Mouse (Mus musculus): ENCODE results near the gene Tmem198b. TPM values are rescaled to one million over a fixed set of nuclear protein-coding genes. Genes with fewer than 3 reads are reported as not detected.

The Tmem198b gene
- polyA plus RNA-seq, 1 experiment from 2014 or later, result 18.9 TPM

- Histone ChIP-seq H3K4me3 (ENCODE audit: low read depth, low read length) (no peak overlapping the region), H3K27me3 (ENCODE audit: control insufficient read depth, insufficient read depth, low read length) (no peaks in the 10 kb centered on the region), H3K9ac (ENCODE audit: low read length) (no peak overlapping the region), H3K4me2 (ENCODE audit: low read depth, severe bottlenecking) (no peak overlapping the region), H3K36me3 (ENCODE audit: control insufficient read depth, insufficient read depth, low read length) (no peaks in the 10 kb centered on the region), H3K4me1 (ENCODE audit: control insufficient read depth, insufficient read depth, low read length) (no peaks in the 10 kb centered on the region), H3K9me3 (ENCODE audit: control insufficient read depth, low read length) (no peaks in the 10 kb centered on the region), H3K27ac (replicated peaks; ENCODE audit: low read depth, low read length) (no peak overlapping the region)
- no peak for DNase-seq (ENCODE audit: low spot score)
- ATAC-seq (ENCODE audit: insufficient number of reproducible peaks, low FRiP score, low TSS enrichment, low read depth), result no peak
- 81% methylated on average over 2 of the region's 2 CpGs for WGBS
These were observed 31.3 kb downstream of the Tmem198b start for GRCm38 (mm10) chr10:128772895-128773294.

Other genes starting within 250 kb of the Tmem198b start
- gene Pa2g4, start 238.4 kb downstream of the Tmem198b start, polyA plus RNA-seq (2014; fragmentation: Nextera tagmentation; extraction: Ambion mirVana), result 274 and 289 TPM in 2 replicates
- gene Erbb3, start 214.7 kb downstream of the Tmem198b start, polyA plus RNA-seq (2014; fragmentation: Nextera tagmentation; extraction: Ambion mirVana), result 7.6 and 8.1 TPM in 2 replicates
- 831 and 876 TPM in 2 replicates for gene Rps26, start 177.6 kb downstream of the Tmem198b start, polyA plus RNA-seq (2014; fragmentation: Nextera tagmentation; extraction: Ambion mirVana)
- 3.2 and 3.4 TPM in 2 replicates for gene Ikzf4, start 158.4 kb downstream of the Tmem198b start, polyA plus RNA-seq (2014; fragmentation: Nextera tagmentation; extraction: Ambion mirVana)
- gene Suox, start 130.3 kb downstream of the Tmem198b start, polyA plus RNA-seq (2014; fragmentation: Nextera tagmentation; extraction: Ambion mirVana), result 12.2 and 12.3 TPM in 2 replicates
- 62.4 and 62.5 TPM in 2 replicates for gene Rab5b, start 108.1 kb downstream of the Tmem198b start, polyA plus RNA-seq (2014; fragmentation: Nextera tagmentation; extraction: Ambion mirVana)
- gene Pmel, start 100.2 kb downstream of the Tmem198b start, polyA plus RNA-seq (2014; fragmentation: Nextera tagmentation; extraction: Ambion mirVana), result 0.34 and 0.87 TPM in 2 replicates
- 151 TPM in 2 replicates for gene Cdk2, start 99.3 kb downstream of the Tmem198b start, polyA plus RNA-seq (2014; fragmentation: Nextera tagmentation; extraction: Ambion mirVana)
- 5.4 and 6.5 TPM in 2 replicates for gene Dgka, start 59.5 kb downstream of the Tmem198b start, polyA plus RNA-seq (2014; fragmentation: Nextera tagmentation; extraction: Ambion mirVana)
- gene Pym1, start 56.5 kb downstream of the Tmem198b start, polyA plus RNA-seq (2014; fragmentation: Nextera tagmentation; extraction: Ambion mirVana), result 49.4 and 52.4 TPM in 2 replicates
- gene Mmp19, start 13.5 kb downstream of the Tmem198b start, polyA plus RNA-seq (2014; fragmentation: Nextera tagmentation; extraction: Ambion mirVana), result 0.35 and 0.55 TPM in 2 replicates
- gene Dnajc14, start 308 bp downstream of the Tmem198b start, polyA plus RNA-seq (2014; fragmentation: Nextera tagmentation; extraction: Ambion mirVana), result 33.3 and 37.8 TPM in 2 replicates
- 285 and 295 TPM in 2 replicates for gene Sarnp, start 13.0 kb upstream of the Tmem198b start, polyA plus RNA-seq (2014; fragmentation: Nextera tagmentation; extraction: Ambion mirVana)
- 51.8 and 54.5 TPM in 2 replicates for gene Ormdl2, start 17.3 kb upstream of the Tmem198b start, polyA plus RNA-seq (2014; fragmentation: Nextera tagmentation; extraction: Ambion mirVana)
- gene Gdf11, start 87.3 kb upstream of the Tmem198b start, polyA plus RNA-seq (2014; fragmentation: Nextera tagmentation; extraction: Ambion mirVana), result 17.5 and 18.1 TPM in 2 replicates
- 425 and 427 TPM in 2 replicates for gene Cd63, start 96.6 kb upstream of the Tmem198b start, polyA plus RNA-seq (2014; fragmentation: Nextera tagmentation; extraction: Ambion mirVana)
- gene Rdh5, start 118.5 kb upstream of the Tmem198b start, polyA plus RNA-seq (2014; fragmentation: Nextera tagmentation; extraction: Ambion mirVana), result 7.7 and 7.8 TPM in 2 replicates
- 203 and 211 TPM in 2 replicates for gene Bloc1s1, start 119.7 kb upstream of the Tmem198b start, polyA plus RNA-seq (2014; fragmentation: Nextera tagmentation; extraction: Ambion mirVana)
- 0.10 and 0.12 TPM in 2 replicates for gene Itga7, start 129.4 kb upstream of the Tmem198b start, polyA plus RNA-seq (2014; fragmentation: Nextera tagmentation; extraction: Ambion mirVana)
- gene Mettl7b, start 156.6 kb upstream of the Tmem198b start, polyA plus RNA-seq (2014; fragmentation: Nextera tagmentation; extraction: Ambion mirVana), result not detected in 2 replicates
- not detected in 2 replicates for gene Olfr9, start 185.1 kb upstream of the Tmem198b start, polyA plus RNA-seq (2014; fragmentation: Nextera tagmentation; extraction: Ambion mirVana)
- not detected in 2 replicates for gene Olfr763, start 206.4 kb upstream of the Tmem198b start, polyA plus RNA-seq (2014; fragmentation: Nextera tagmentation; extraction: Ambion mirVana)
- gene Olfr764-ps1, start 235.5 kb upstream of the Tmem198b start, polyA plus RNA-seq (2014; fragmentation: Nextera tagmentation; extraction: Ambion mirVana), result not detected in 2 replicates
- gene Olfr765, start 245.6 kb upstream of the Tmem198b start, polyA plus RNA-seq (2014; fragmentation: Nextera tagmentation; extraction: Ambion mirVana), result not detected in 2 replicates